Mouse (Mus musculus): ENCODE results near the gene Nmnat1. TPM values are rescaled to one million over a fixed set of nuclear protein-coding genes. Genes with fewer than 3 reads are reported as not detected.

Gene Nmnat1
- polyA plus RNA-seq, 1 experiment from 2014 or later: 15.5 TPM

GRCm38 (mm10) chr4:149504363-149504762 lies 19.4 kb upstream of the Nmnat1 start:
- 75% methylated on average over 5 of the region's 5 CpGs for whole genome bisulfite sequencing
- Histone ChIP-seq H3K4me3 (ENCODE audit: low read length) (no peak overlapping the region), H3K27ac (ENCODE audit: low read depth, low read length) (no peak overlapping the region), H3K4me1 (ENCODE audit: control insufficient read depth, insufficient read depth, low read length) (no peaks in the 10 kb centered on the region), H3K9ac (ENCODE audit: low read depth, low read length) (no peak overlapping the region), H3K4me2 (replicated peaks; ENCODE audit: low read depth, low read length) (no peak overlapping the region), H3K36me3 (ENCODE audit: control insufficient read depth, insufficient read depth, low read length) (peaks cover 12% of the 10 kb centered on the region; the same call in 1 of the 2 replicates), H3K27me3 (ENCODE audit: control insufficient read depth, insufficient read depth, low read length) (no peaks in the 10 kb centered on the region), H3K9me3 (ENCODE audit: control insufficient read depth, low read length) (no peaks in the 10 kb centered on the region)
- ATAC-seq (ENCODE audit: low FRiP score, low TSS enrichment): no peak

GRCm38 (mm10) chr4:149499790-149500189 lies 14.8 kb upstream of the Nmnat1 start:
- ATAC-seq (ENCODE audit: low FRiP score, low TSS enrichment): no peak
- Histone ChIP-seq H3K36me3 (ENCODE audit: control insufficient read depth, insufficient read depth, low read length) (peaks cover 43% of the 10 kb centered on the region), H3K4me3 (ENCODE audit: low read length) (no peak overlapping the region), H3K9ac (ENCODE audit: low read depth, low read length) (no peak overlapping the region), H3K9me3 (ENCODE audit: control insufficient read depth, low read length) (no peaks in the 10 kb centered on the region), H3K27me3 (ENCODE audit: control insufficient read depth, insufficient read depth, low read length) (no peaks in the 10 kb centered on the region), H3K27ac (ENCODE audit: low read depth, low read length) (no peak overlapping the region), H3K4me1 (ENCODE audit: control insufficient read depth, insufficient read depth, low read length) (no peaks in the 10 kb centered on the region), H3K4me2 (replicated peaks; ENCODE audit: low read depth, low read length) (no peak overlapping the region)
- WGBS: 90% methylated on average over 5 of the region's 5 CpGs

- Histone ChIP-seq H3K36me3 (ENCODE audit: control insufficient read depth, insufficient read depth, low read length) (peaks cover 52% of the 10 kb centered on the region), H3K9ac (ENCODE audit: low read depth, low read length) (no peak overlapping the region), H3K4me3 (ENCODE audit: low read length) (no peak overlapping the region), H3K27me3 (ENCODE audit: control insufficient read depth, insufficient read depth, low read length) (no peaks in the 10 kb centered on the region), H3K4me2 (replicated peaks; ENCODE audit: low read depth, low read length) (no peak overlapping the region), H3K4me1 (ENCODE audit: control insufficient read depth, insufficient read depth, low read length) (no peaks in the 10 kb centered on the region), H3K9me3 (ENCODE audit: control insufficient read depth, low read length) (no peaks in the 10 kb centered on the region), H3K27ac (ENCODE audit: low read depth, low read length) (no peak overlapping the region)
- 96% methylated on average over 8 of the region's 8 CpGs for WGBS
- no peak for ATAC-seq (ENCODE audit: low FRiP score, low TSS enrichment)
Measured at GRCm38 (mm10) chr4:149498901-149499300, 13.9 kb upstream of the Nmnat1 start.

- no peak overlapping the region for H3K4me3 ChIP-seq (ENCODE audit: low read length)
- no peaks in the 10 kb centered on the region for H3K9me3 ChIP-seq (ENCODE audit: control insufficient read depth, low read length)
- no peak overlapping the region for H3K27ac ChIP-seq (ENCODE audit: low read depth, low read length)
- no peak overlapping the region for H3K4me2 ChIP-seq (replicated peaks; ENCODE audit: low read depth, low read length)
- H3K4me1 ChIP-seq (ENCODE audit: control insufficient read depth, insufficient read depth, low read length): no peaks in the 10 kb centered on the region
- ATAC-seq (ENCODE audit: low FRiP score, low TSS enrichment): no peak
- H3K9ac ChIP-seq (ENCODE audit: low read depth, low read length): no peak overlapping the region
- WGBS: 81% methylated on average over 2 of the region's 2 CpGs
- no peaks in the 10 kb centered on the region for H3K27me3 ChIP-seq (ENCODE audit: control insufficient read depth, insufficient read depth, low read length)
- peaks cover 65% of the 10 kb centered on the region for H3K36me3 ChIP-seq (ENCODE audit: control insufficient read depth, insufficient read depth, low read length)
Measured at GRCm38 (mm10) chr4:149496612-149497011, 11.6 kb upstream of the Nmnat1 start.

- H3K9ac ChIP-seq (ENCODE audit: low read depth, low read length): no peak overlapping the region
- H3K27me3 ChIP-seq (ENCODE audit: control insufficient read depth, insufficient read depth, low read length): no peaks in the 10 kb centered on the region
- no peak overlapping the region for H3K4me2 ChIP-seq (replicated peaks; ENCODE audit: low read depth, low read length)
- 96% methylated on average over 3 of the region's 3 CpGs for WGBS
- peaks cover 76% of the 10 kb centered on the region for H3K36me3 ChIP-seq (ENCODE audit: control insufficient read depth, insufficient read depth, low read length)
- ATAC-seq (ENCODE audit: low FRiP score, low TSS enrichment): no peak
- H3K4me1 ChIP-seq (ENCODE audit: control insufficient read depth, insufficient read depth, low read length): peaks cover 6% of the 10 kb centered on the region; the same call in 1 of the 2 replicates
- H3K9me3 ChIP-seq (ENCODE audit: control insufficient read depth, low read length): no peaks in the 10 kb centered on the region
- no peak overlapping the region for H3K4me3 ChIP-seq (ENCODE audit: low read length)
- no peak overlapping the region for H3K27ac ChIP-seq (ENCODE audit: low read depth, low read length)
Measured at GRCm38 (mm10) chr4:149491151-149491550, 6.1 kb upstream of the Nmnat1 start.

GRCm38 (mm10) chr4:149489415-149490240 lies 4.6 kb upstream of the Nmnat1 start:
- no peak for ATAC-seq (ENCODE audit: low FRiP score, low TSS enrichment)
- Histone ChIP-seq H3K9ac (ENCODE audit: low read depth, low read length) (no peak overlapping the region), H3K4me1 (ENCODE audit: control insufficient read depth, insufficient read depth, low read length) (peaks cover 9% of the 10 kb centered on the region), H3K9me3 (ENCODE audit: control insufficient read depth, low read length) (no peaks in the 10 kb centered on the region), H3K4me2 (replicated peaks; ENCODE audit: low read depth, low read length) (no peak overlapping the region), H3K27me3 (ENCODE audit: control insufficient read depth, insufficient read depth, low read length) (no peaks in the 10 kb centered on the region), H3K36me3 (ENCODE audit: control insufficient read depth, insufficient read depth, low read length) (peaks cover 64% of the 10 kb centered on the region), H3K27ac (ENCODE audit: low read depth, low read length) (no peak overlapping the region), H3K4me3 (ENCODE audit: low read length) (no peak overlapping the region)
- WGBS: 96% methylated on average over 14 of the region's 14 CpGs

- Histone ChIP-seq H3K9me3 (ENCODE audit: control insufficient read depth, low read length) (no peaks in the 10 kb centered on the region), H3K4me2 (replicated peaks; ENCODE audit: low read depth, low read length) (no peak overlapping the region)
Measured at GRCm38 (mm10) chr4:149487729-149488128, 2.7 kb upstream of the Nmnat1 start.

GRCm38 (mm10) chr4:149485825-149486206 lies 814 bp upstream of the Nmnat1 start:
- peak overlapping the region; percentile 88 for H3K4me2 ChIP-seq (replicated peaks; ENCODE audit: low read depth, low read length)
- 2% methylated on average over 10 of the region's 10 CpGs for WGBS
- H3K36me3 ChIP-seq (ENCODE audit: control insufficient read depth, insufficient read depth, low read length): peaks cover 36% of the 10 kb centered on the region
- H3K4me3 ChIP-seq (ENCODE audit: low read length): peak overlapping the region; percentile 86
- H3K9ac ChIP-seq (ENCODE audit: low read depth, low read length): peak overlapping the region; percentile 88
- H3K4me1 ChIP-seq (ENCODE audit: control insufficient read depth, insufficient read depth, low read length): peaks cover 11% of the 10 kb centered on the region
- H3K27me3 ChIP-seq (ENCODE audit: control insufficient read depth, insufficient read depth, low read length): no peaks in the 10 kb centered on the region
- peak; percentile 18; the same call in 1 of the 2 replicates for ATAC-seq (ENCODE audit: low FRiP score, low TSS enrichment)
- no peaks in the 10 kb centered on the region for H3K9me3 ChIP-seq (ENCODE audit: control insufficient read depth, low read length)
- H3K27ac ChIP-seq (ENCODE audit: low read depth, low read length): peak overlapping the region; percentile 52

More at GRCm38 (mm10) chr4:149487729-149488128, 2.7 kb upstream of the Nmnat1 start:
- 92% methylated on average over 12 of the region's 12 CpGs for WGBS
- Histone ChIP-seq H3K27me3 (ENCODE audit: control insufficient read depth, insufficient read depth, low read length) (no peaks in the 10 kb centered on the region), H3K36me3 (ENCODE audit: control insufficient read depth, insufficient read depth, low read length) (peaks cover 47% of the 10 kb centered on the region), H3K9ac (ENCODE audit: low read depth, low read length) (no peak overlapping the region), H3K4me1 (ENCODE audit: control insufficient read depth, insufficient read depth, low read length) (peaks cover 11% of the 10 kb centered on the region), H3K27ac (ENCODE audit: low read depth, low read length) (no peak overlapping the region), H3K4me3 (ENCODE audit: low read length) (no peak overlapping the region)
- no peak for ATAC-seq (ENCODE audit: low FRiP score, low TSS enrichment)

GRCm38 (mm10) chr4:149484566-149484965 lies 436 bp downstream of the Nmnat1 start:
- Histone ChIP-seq H3K27ac (ENCODE audit: low read depth, low read length) (peak overlapping the region; percentile 52), H3K36me3 (ENCODE audit: control insufficient read depth, insufficient read depth, low read length) (peaks cover 30% of the 10 kb centered on the region), H3K9ac (ENCODE audit: low read depth, low read length) (peak overlapping the region; percentile 88), H3K9me3 (ENCODE audit: control insufficient read depth, low read length) (no peaks in the 10 kb centered on the region), H3K4me2 (replicated peaks; ENCODE audit: low read depth, low read length) (peak overlapping the region; percentile 88), H3K27me3 (ENCODE audit: control insufficient read depth, insufficient read depth, low read length) (no peaks in the 10 kb centered on the region), H3K4me1 (ENCODE audit: control insufficient read depth, insufficient read depth, low read length) (peaks cover 11% of the 10 kb centered on the region), H3K4me3 (ENCODE audit: low read length) (peak overlapping the region; percentile 86)
- peak; percentile 3; the same call in 1 of the 2 replicates for ATAC-seq (ENCODE audit: low FRiP score, low TSS enrichment)
- WGBS: 54% methylated on average over 3 of the region's 3 CpGs
